Mouse (Mus musculus): ENCODE measurements around the gene Polr1d.

Polr1d gene

DNA sequence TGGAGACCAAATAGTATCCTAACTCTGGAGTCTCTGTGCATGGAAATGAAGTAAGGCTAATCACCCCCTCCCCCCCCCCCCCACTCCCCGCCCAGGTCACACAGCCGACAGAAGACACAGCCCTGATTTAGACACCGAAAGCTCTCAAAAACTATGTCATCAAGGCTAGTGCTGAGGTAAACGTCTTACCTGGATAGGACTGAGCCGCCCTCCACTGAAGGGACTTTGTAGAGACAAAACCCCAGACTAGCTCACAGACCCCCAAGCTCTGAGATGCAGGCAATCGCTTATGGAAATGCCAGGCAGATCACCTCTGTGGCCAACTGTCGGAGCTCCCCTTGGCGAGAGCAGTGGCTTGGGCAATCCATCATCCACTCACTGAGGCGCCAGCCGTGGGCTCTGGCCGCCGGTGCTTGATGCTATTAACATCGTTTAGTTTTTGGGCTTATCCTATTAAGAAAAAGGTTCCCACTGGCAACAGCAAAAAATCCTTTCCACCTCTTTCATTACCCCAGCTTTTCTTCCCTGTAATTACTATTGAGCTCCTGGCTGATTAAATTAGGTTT, 78.0 kb downstream of the Polr1d start:
- DNase-seq, result no peak

DNA sequence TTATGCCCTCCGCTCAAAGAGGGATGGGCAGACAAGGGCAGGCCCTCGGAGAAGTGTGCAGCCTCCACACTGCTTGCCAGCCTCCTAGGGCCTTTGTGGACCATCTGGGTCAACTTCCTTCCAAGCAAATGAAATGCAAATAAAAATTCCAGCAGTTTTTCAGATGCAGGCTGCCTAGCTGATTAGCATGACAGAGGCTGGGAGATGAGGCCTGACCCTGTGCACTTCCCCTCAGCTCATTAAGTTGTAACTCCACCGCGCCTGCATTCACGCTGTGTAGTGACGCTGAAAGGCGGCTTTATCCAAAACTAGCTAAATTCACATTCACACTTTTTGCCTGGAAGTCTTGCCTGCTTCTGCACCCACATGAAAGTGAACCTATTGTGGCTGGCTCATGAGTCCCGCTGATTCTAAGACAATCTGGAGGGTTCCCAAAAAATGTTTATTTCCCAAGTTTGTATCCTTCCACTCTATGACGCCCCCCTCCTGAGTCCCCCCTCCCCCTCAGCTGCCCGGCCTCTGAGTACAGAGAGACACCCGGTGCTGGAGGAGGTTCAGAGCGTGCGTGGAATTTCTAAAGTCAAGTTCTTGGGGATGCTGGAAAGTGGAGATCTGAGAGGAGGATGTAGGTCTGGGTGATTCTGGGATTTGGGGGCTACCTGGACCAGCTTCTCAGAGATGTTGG, 78.7 kb downstream of the Polr1d start:
- DNase-seq, result no peak

GRCm38 (mm10) chr5:147156376-147156775, 79.5 kb downstream of the Polr1d start:
- DNase-seq, result no peak

DNA sequence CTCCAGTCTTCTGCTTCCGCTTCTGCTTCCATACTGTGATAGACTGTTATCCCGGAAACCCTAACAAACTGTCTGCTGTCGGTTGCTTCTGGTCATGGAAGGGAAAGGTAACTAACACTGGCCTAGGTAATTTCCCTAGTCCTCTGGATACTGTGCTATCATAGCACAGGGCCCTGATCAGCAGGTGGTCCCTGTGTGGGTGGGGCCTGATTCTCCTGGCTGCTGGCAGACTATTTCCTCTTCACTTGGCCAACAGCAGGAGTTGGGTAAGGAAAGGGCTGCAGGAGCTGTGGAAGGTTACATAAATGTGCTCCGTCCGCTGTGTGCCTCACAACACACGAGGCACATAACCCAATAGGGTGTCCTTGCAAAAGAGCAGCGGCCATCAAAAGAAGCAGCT, 80.6 kb downstream of the Polr1d start:
- DNase-seq, result no peak

- no peak for DNase-seq
These were observed 82.5 kb downstream of the Polr1d start for GRCm38 (mm10) chr5:147159320-147159719.

GRCm38 (mm10) chr5:147159792-147160191, 82.9 kb downstream of the Polr1d start:
- DNase-seq, result no peak

Data from spleen, adult 18-20 months (tissue).